Mouse (Mus musculus): ENCODE measurements around the gene Manbal. TPM values are rescaled to one million over a fixed set of nuclear protein-coding genes. Genes with fewer than 3 reads are reported as not detected.
A peak's percentile ranks its signal among the peaks of the same experiment; 100 is the strongest.

Gene Manbal
- total RNA-seq, 4 experiments from 2014 or later, result 60.3 to 66.1 (median 63.8) TPM

GRCm38 (mm10) chr2:157432476-157432875 lies 65.1 kb downstream of the Manbal start:
- DNase-seq (ENCODE audit: low spot score in 2 of 2), result peak in 1 of 2 experiments; percentile 72

DNA sequence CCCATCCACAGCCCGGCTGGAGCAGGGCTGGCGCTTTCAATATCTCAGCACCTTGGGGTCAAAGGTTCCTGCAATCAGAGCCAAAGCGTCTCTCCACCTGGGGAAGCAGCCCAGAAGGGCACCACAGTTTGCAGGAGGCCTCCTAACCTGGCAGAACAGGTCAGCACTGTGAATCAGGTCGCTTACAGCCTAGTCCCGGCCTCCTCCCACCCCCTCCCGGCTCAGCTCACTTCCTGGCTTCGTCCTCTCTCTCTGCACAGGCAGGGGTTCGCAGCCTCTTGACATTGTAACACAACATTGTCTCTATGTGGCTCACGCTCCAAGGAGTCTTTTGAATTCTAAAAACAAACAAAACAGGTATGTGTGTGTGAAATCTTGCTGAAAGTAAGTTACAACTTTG lies 66.6 kb downstream of the Manbal start:
- DNase-seq (ENCODE audit: low spot score in 2 of 2), result no peak

DNA sequence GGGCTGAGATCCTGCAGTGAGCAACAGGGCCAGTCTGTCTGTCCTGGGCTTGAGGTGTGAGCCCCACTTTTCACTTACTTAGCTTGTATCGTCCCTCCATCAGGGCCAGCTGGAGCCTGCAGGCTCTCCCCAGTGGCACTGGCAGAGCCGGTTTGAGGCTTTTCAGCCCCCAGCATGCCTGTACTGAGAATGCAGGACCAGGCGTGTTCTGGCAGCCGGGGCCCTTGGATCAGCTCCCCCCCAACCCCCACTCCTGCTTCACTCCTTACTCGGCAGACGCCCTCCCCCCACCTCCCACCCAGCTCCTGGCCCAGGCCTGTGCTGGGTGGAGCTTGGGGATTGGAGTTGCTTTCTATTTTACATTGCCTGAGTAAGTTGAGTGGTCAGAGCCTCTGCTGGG lies 67.1 kb downstream of the Manbal start:
- DNase-seq (ENCODE audit: low spot score in 2 of 2), result peak in 1 of 2 experiments; percentile 74

DNA sequence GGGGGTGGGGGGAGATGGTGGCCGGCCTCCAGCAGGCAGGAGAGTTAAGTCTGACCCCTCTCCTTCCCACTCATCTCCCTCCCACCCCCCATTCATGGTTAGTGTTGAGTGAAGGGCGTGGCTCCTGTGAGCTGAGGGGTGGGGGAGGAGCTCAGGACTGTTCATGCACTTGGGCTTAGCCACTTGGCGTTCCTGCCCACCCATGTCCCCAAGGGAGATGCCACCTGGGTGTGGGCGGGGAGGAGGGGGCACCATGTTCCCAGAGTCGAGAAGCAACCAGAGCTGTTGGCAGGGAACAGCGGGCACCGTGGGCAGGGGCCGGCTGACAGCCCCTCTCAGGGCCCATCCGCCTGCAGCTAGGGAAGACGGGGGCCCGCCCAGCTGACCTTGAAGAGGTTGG lies 69.1 kb downstream of the Manbal start:
- peak in 1 of 2 experiments; percentile 69 for DNase-seq (ENCODE audit: low spot score in 2 of 2)

DNA sequence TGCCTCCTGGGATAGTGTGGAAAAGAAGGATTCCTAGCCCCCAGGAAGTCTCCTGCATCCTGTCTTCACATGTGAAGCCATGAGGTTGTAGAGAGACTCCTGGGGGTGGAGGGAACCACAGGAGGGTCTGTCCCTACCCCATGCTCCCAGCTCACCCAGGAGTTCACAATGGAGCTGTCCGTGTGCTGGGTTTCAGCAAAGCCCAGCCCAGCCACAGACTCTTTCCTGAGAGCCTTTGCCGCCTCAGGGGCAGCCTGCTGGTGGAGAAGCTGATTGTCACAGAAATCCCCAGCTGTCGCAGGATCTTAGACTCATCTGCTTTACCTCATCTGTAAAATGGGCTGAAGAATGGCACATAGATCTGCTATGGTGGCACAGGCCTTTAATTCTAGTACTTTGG lies 69.7 kb downstream of the Manbal start:
- DNase-seq (ENCODE audit: low spot score in 2 of 2), result no peak

GRCm38 (mm10) chr2:157441363-157441762 lies 74.0 kb downstream of the Manbal start:
- DNase-seq (ENCODE audit: low spot score in 2 of 2), result no peak

Other genes with a start within 250 kb of the Manbal start
- gene Samhd1, start 232.3 kb upstream of the Manbal start, total RNA-seq (2022), result 10 to 100 TPM; 12.8 to 17.0 (median 14.9) TPM
- gene Rbl1, start 163.1 kb upstream of the Manbal start, total RNA-seq (2022), result 1 to 10 TPM; 1.5 to 2.2 (median 1.9) TPM
- gene Rpn2, start 88.6 kb upstream of the Manbal start, total RNA-seq (2022), result 100 to 1,000 TPM; 141 to 150 (median 144) TPM
- gene Mroh8, start 88.0 kb upstream of the Manbal start, total RNA-seq (2022), result 1 to 10 TPM; 1.1 to 1.6 (median 1.4) TPM
- gene Ghrh, start 20.1 kb upstream of the Manbal start, total RNA-seq (2022), result under 1 TPM in 1 of 4 experiments, not detected in 3; 0.83 TPM
- 100 to 1,000 TPM; 107 to 122 (median 115) TPM for gene Src, start 50.9 kb downstream of the Manbal start, total RNA-seq (2022)
- 100 to 1,000 TPM; 199 to 269 (median 247) TPM for gene Nnat, start 192.5 kb downstream of the Manbal start, total RNA-seq (2022)
- gene Blcap, start 203.7 kb downstream of the Manbal start, total RNA-seq (2022), result 100 to 1,000 TPM; 117 to 129 (median 119) TPM

Measured in left cerebral cortex, adult 8-10 months (tissue).